Mouse (Mus musculus) CD4-positive naive resting alpha-beta T cell, adult 57 days (primary cell): ENCODE results near the gene Olfr12. TPM values are rescaled to one million over a fixed set of nuclear protein-coding genes. Genes with fewer than 3 reads are reported as not detected.

ENCODE experiments used
- total RNA-seq: library from RNA; stranded (reverse); gene quantifications from one replicate; pipeline ENCODE4 v1.2.4, GENCODE M21; 2023

The Olfr12 gene
- total RNA-seq = not detected

GRCm38 (mm10) chr1:92617488-92617887 is at the start of gene Olfr12:
Olfr12 (plus strand) TSS chr1:92617788.

GRCm38 (mm10) chr1:92571022-92571421 is 46.6 kb upstream of the Olfr12 start, which contains the start of gene Olfr1413:
Olfr1413 (plus strand) TSS chr1:92571322.

GRCm38 (mm10) chr1:92585479-92585878 is 32.1 kb upstream of the Olfr12 start, which contains the start of gene Olfr1412:
Olfr1412 (plus strand) TSS chr1:92585779.

GRCm38 (mm10) chr1:92594111-92594510 is 23.5 kb upstream of the Olfr12 start, which contains the start of gene Olfr1411:
Olfr1411 (plus strand) TSS chr1:92594411.

GRCm38 (mm10) chr1:92605482-92605881 is 12.1 kb upstream of the Olfr12 start, which contains the start of gene Olfr1410:
Olfr1410 (plus strand) TSS chr1:92605782.

GRCm38 (mm10) chr1:92641514-92642272 is 24.1 kb downstream of the Olfr12 start, which contains the start of gene Cops9:
Cops9 (minus strand) TSS chr1:92641985.

GRCm38 (mm10) chr1:92648673-92649072 is 31.1 kb downstream of the Olfr12 start, which contains the start of gene Otos:
Otos (minus strand) TSS chr1:92648841.

Other genes with a start within 250 kb of the Olfr12 start
- gene Ndufa10, start 143.9 kb upstream of the Olfr12 start, total RNA-seq = 137 TPM
- gene Olfr1416, start 132.7 kb upstream of the Olfr12 start, total RNA-seq = not detected
- gene Olfr1415, start 121.7 kb upstream of the Olfr12 start, total RNA-seq = not detected
- not detected for gene Olfr1414, start 99.1 kb upstream of the Olfr12 start, total RNA-seq
- gene Olfr1413, start 46.5 kb upstream of the Olfr12 start, total RNA-seq = not detected
- not detected for gene Olfr1412, start 32.0 kb upstream of the Olfr12 start, total RNA-seq
- gene Olfr1411, start 23.4 kb upstream of the Olfr12 start, total RNA-seq = not detected
- not detected for gene Olfr1410, start 12.0 kb upstream of the Olfr12 start, total RNA-seq
- 98.9 TPM for gene Cops9, start 24.2 kb downstream of the Olfr12 start, total RNA-seq
- gene Otos, start 31.1 kb downstream of the Olfr12 start, total RNA-seq = 0.59 TPM
- 4.6 TPM for gene Gpc1, start 213.9 kb downstream of the Olfr12 start, total RNA-seq